8 mouse cellular contexts compared by ENCODE assay signal in the genomic region with DNA sequence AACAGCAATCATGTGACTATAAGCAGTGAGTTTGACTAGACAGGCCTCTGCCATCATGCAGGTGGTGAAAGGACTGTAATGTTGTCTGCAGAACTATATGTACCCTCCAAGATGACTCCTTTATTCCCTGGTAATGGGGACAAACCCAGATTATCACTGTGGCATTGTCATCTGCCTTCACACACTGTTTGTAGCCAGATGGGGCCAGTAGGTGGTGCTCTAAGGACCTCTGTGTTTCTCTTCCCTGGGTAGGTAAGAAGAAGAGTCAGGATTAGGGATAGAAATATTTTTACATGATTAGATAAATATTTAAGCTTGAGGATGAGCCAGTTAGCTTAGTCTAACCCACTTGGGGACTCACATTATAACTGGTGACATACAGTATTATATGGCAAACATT. TPM values are rescaled to one million over a fixed set of nuclear protein-coding genes. Genes with fewer than 3 reads are reported as not detected.
A peak's percentile ranks its signal among the peaks of the same experiment; 100 is the strongest.
DNase-seq lines count a peak whose midpoint lies in the region; ATAC-seq and TF ChIP-seq lines count a peak whose summit lies in the region.

No protein-coding gene starts in this region.

- intact Hi-C loops in left cerebral cortex, postnatal 25 days (cut with DNase I) = loop anchor here (1.0 to 5.0 kb wide), 3 partner anchors 169 to 334 kb away; partner anchors contain the start of gene St3gal5

- no peak overlapping the region for H3K4me3 ChIP-seq in hindbrain, embryonic 13.5 days
- H3K4me3 ChIP-seq in midbrain, postnatal 0 days (ENCODE audit: low read depth, low read length) = no peak overlapping the region

- no peak overlapping the region for H3K4me2 ChIP-seq in hindbrain, embryonic 13.5 days
- no peak overlapping the region for H3K4me2 ChIP-seq in midbrain, postnatal 0 days (ENCODE audit: low read depth, low read length, poor library complexity, severe bottlenecking)

- H3K27ac ChIP-seq in hindbrain, embryonic 13.5 days = no peak overlapping the region
- H3K27ac ChIP-seq in midbrain, postnatal 0 days (ENCODE audit: low read depth, low read length) = no peak overlapping the region

- H3K27me3 ChIP-seq in hindbrain, embryonic 13.5 days = no peaks in the 10 kb centered on the region
- H3K27me3 ChIP-seq in midbrain, postnatal 0 days (ENCODE audit: insufficient read depth, low read length) = no peaks in the 10 kb centered on the region

- no peaks in the 10 kb centered on the region for H3K4me1 ChIP-seq in hindbrain, embryonic 13.5 days (replicated peaks)
- H3K4me1 ChIP-seq in midbrain, postnatal 0 days (ENCODE audit: insufficient read depth, low read length) = no peaks in the 10 kb centered on the region

- H3K9ac ChIP-seq in hindbrain, embryonic 13.5 days = no peak overlapping the region
- H3K9ac ChIP-seq in midbrain, postnatal 0 days (replicated peaks; ENCODE audit: low read length, poor library complexity, severe bottlenecking) = no peak overlapping the region

- no peaks in the 10 kb centered on the region for H3K9me3 ChIP-seq in hindbrain, embryonic 13.5 days
- H3K9me3 ChIP-seq in midbrain, postnatal 0 days (ENCODE audit: low read length) = no peaks in the 10 kb centered on the region

- peak; percentile 89 for TF ChIP-seq CTCF in midbrain, postnatal 0 days (IDR thresholded peaks at IDR 0.05)

- DNase-seq in ovary, postnatal 14 days (ENCODE audit: low spot score) = peak; percentile 52
- no peak for DNase-seq in ovary, postnatal 10 days (ENCODE audit: low spot score)
- peak; percentile 51 for DNase-seq in R1 (ENCODE audit: low read depth, low spot score)
- peak; percentile 54 for DNase-seq in embryo, embryonic 10 days (ENCODE audit: low spot score)
- DNase-seq in left cerebral cortex, postnatal 25 days (ENCODE audit: low spot score in 2 of 2) = peak; percentile 51 to 75
- peak; percentile 74 for DNase-seq in midbrain, postnatal 0 days (ENCODE audit: low spot score)
- DNase-seq in thymus, postnatal 4 days = peak; percentile 58

- peak; percentile 54; the same call in 1 of the 2 replicates for ATAC-seq in hindbrain, embryonic 13.5 days (ENCODE audit: low FRiP score)
- ATAC-seq in midbrain, postnatal 0 days (ENCODE audit: low FRiP score) = no peak; the same call in 1 of the 2 replicates

- peaks cover 77% of the 10 kb centered on the region for H3K36me3 ChIP-seq in hindbrain, embryonic 13.5 days
- H3K36me3 ChIP-seq in midbrain, postnatal 0 days (ENCODE audit: insufficient read depth, low read length) = peaks cover 55% of the 10 kb centered on the region

RNA-seq across cellular contexts. Expression of gene Polr1a, which starts 19.1 kb away (rescaled TPM):
- polyA plus RNA-seq in hindbrain, embryonic 13.5 days (2015; fragmentation: Nextera tagmentation; extraction: Ambion mirVana) = 19.5 and 20.6 TPM in 2 replicates
- 10 to 100 TPM; 29.5 to 30.3 TPM for total RNA-seq in left cerebral cortex, postnatal 25 days (2021)
- 21.8 and 30.6 TPM in 2 replicates for total RNA-seq in midbrain, postnatal 0 days (2014; rRNA removed)
- 13.8 and 15.8 TPM in 2 replicates for polyA plus RNA-seq in midbrain, postnatal 0 days (2015; fragmentation: Nextera tagmentation; extraction: Ambion mirVana)

RNA-seq across cellular contexts. Expression of gene Ptcd3, which starts 19.4 kb away (rescaled TPM):
- polyA plus RNA-seq in hindbrain, embryonic 13.5 days (2015; fragmentation: Nextera tagmentation; extraction: Ambion mirVana) = 86.1 and 86.5 TPM in 2 replicates
- 10 to 100 TPM; 66.1 to 70.4 TPM for total RNA-seq in left cerebral cortex, postnatal 25 days (2021)
- total RNA-seq in midbrain, postnatal 0 days (2014; rRNA removed) = 59.6 and 64.9 TPM in 2 replicates
- 57.9 and 58.4 TPM in 2 replicates for polyA plus RNA-seq in midbrain, postnatal 0 days (2015; fragmentation: Nextera tagmentation; extraction: Ambion mirVana)
